Mouse (Mus musculus) heart, adult 2 months (tissue): ENCODE data around the gene Gm21970.

Experiments used
- CTCF ChIP-seq: fragments of 200-600 bp; IDR thresholded peaks from 2 replicates; pipeline ENCODE4 v1.8.1; 2022; ENCODE audit warnings: antibody characterized with exemption, mild to moderate bottlenecking, moderate library complexity
- EP300 ChIP-seq: fragments of 200-500 bp; IDR thresholded peaks from 2 replicates; pipeline ENCODE4 v1.6.1; 2011; ENCODE audit warnings: low read depth, low read length, control low read depth; ENCODE audit not compliant: insufficient read depth

GRCm38 (mm10) chr16:91374253-91374634, 17.3 kb upstream of the Gm21970 start:
- TF ChIP-seq EP300, result no peak
- TF ChIP-seq CTCF, result no peak
